Mouse (Mus musculus): ENCODE measurements around the gene Erich6. TPM values are rescaled to one million over a fixed set of nuclear protein-coding genes. Genes with fewer than 3 reads are reported as not detected.

The Erich6 gene
- total and polyA plus RNA-seq, 3 experiments: not detected

DNA sequence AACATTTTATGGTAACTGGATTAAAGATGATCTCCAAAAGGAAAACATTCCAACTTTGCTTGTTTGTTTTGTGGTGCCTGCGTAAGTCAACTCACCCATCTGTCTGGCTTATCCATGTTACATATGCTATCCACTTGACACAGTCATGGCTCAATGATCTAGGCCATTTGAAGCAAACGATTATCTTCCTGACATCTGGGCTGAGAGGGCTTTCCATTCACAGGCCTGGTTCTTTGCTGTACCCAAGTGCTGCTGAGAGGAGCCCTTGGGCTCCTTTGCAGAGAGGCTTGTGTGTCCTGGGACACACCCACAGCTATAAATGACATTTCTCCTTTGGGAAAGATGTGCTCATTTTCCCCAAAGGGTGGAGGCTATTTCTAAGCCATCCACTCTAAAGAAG lies 41.9 kb upstream of the Erich6 start:
- peaks cover 37 to 94% of the 10 kb centered on the region in 2 experiments for H3K4me1 ChIP-seq (ENCODE audit: control insufficient read depth in 1 of 2, insufficient read depth in 2 of 2)
- H3K27me3 ChIP-seq (replicated peaks): no peaks in the 10 kb centered on the region
- dilution Hi-C loops (cut with MboI; ENCODE audit: extremely low pct_ligation_motif_present, extremely low pct_unique_long_range_greater_than_20kb, low sequenced_read_pairs) (no loop called here), in situ Hi-C loops (cut with MboI; ENCODE audit: low pct_ligation_motif_present, low pct_unique_long_range_greater_than_20kb, low sequenced_read_pairs) (loop anchor here (25.0 kb wide), 1 partner anchor 267 kb away; the partner anchor contains the start of gene Tsc22d2)
- TF ChIP-seq ZMIZ1 (IDR thresholded peaks at IDR 0.05; ENCODE audit: low read depth, low read length) (peak; percentile 48; the same call in 1 of the 2 replicates), SIN3A (IDR thresholded peaks at IDR 0.05; ENCODE audit: low read length) (peak; percentile 50; the same call in 1 of the 2 replicates), CTCF (conservative IDR thresholded peaks at IDR 0.05 in 1 of 2, IDR thresholded peaks at IDR 0.05 in 1 of 2; ENCODE audit: low read depth in 2 of 2, low read length in 2 of 2) (no peak)
- H3K27ac ChIP-seq (ENCODE audit: insufficient read depth, low read depth): no peak overlapping the region
- no peak overlapping the region; the same call in 1 of the 2 replicates for H3K9ac ChIP-seq (ENCODE audit: insufficient read depth, low read depth)
- H3K4me3 ChIP-seq (replicated peaks in 1 of 3; ENCODE audit: low read depth in 2 of 3, low read length in 2 of 3, poor library complexity in 1 of 3): no peak overlapping the region
- peaks cover 97% of the 10 kb centered on the region for H3K79me2 ChIP-seq (replicated peaks; ENCODE audit: control insufficient read depth, extremely low read depth, insufficient read depth, poor library complexity, severe bottlenecking)
- H3K4me2 ChIP-seq (ENCODE audit: insufficient read depth, low read depth, poor library complexity, severe bottlenecking): peak overlapping the region; percentile 13; the same call in 1 of the 2 replicates
- H3K9me3 ChIP-seq (replicated peaks; ENCODE audit: low read length): no peaks in the 10 kb centered on the region
- DNase-seq (ENCODE audit: extremely low read depth): no peak
- peaks cover 72 to 90% of the 10 kb centered on the region in 2 experiments for H3K36me3 ChIP-seq (replicated peaks in 1 of 2; ENCODE audit: control insufficient read depth in 1 of 2, insufficient read depth in 1 of 2, low read length in 1 of 2)

GRCm38 (mm10) chr3:58678384-58678783 lies 41.4 kb upstream of the Erich6 start:
- H3K4me1 ChIP-seq (ENCODE audit: control insufficient read depth in 1 of 2, insufficient read depth in 2 of 2): peaks cover 37 to 94% of the 10 kb centered on the region in 2 experiments
- peak overlapping the region; percentile 23; the same call in 1 of the 2 replicates for H3K27ac ChIP-seq (ENCODE audit: insufficient read depth, low read depth)
- no peaks in the 10 kb centered on the region for H3K9me3 ChIP-seq (replicated peaks; ENCODE audit: low read length)
- TF ChIP-seq ELF1 (IDR thresholded peaks at IDR 0.05; ENCODE audit: low read depth, low read length) (no peak), POLR2A (IDR thresholded peaks at IDR 0.05; ENCODE audit: low read depth, low read length) (peak; percentile 42)
- peak overlapping the region; percentile 13 for H3K4me2 ChIP-seq (ENCODE audit: insufficient read depth, low read depth, poor library complexity, severe bottlenecking)
- H3K79me2 ChIP-seq (replicated peaks; ENCODE audit: control insufficient read depth, extremely low read depth, insufficient read depth, poor library complexity, severe bottlenecking): peaks cover 98% of the 10 kb centered on the region
- dilution Hi-C loops (cut with MboI; ENCODE audit: extremely low pct_ligation_motif_present, extremely low pct_unique_long_range_greater_than_20kb, low sequenced_read_pairs): no loop called here
- in situ Hi-C loops (cut with MboI; ENCODE audit: low pct_ligation_motif_present, low pct_unique_long_range_greater_than_20kb, low sequenced_read_pairs): loop anchor here (25.0 kb wide), 1 partner anchor 266 kb away; the partner anchor contains the start of gene Tsc22d2
- peaks cover 69 to 86% of the 10 kb centered on the region in 2 experiments for H3K36me3 ChIP-seq (replicated peaks in 1 of 2; ENCODE audit: control insufficient read depth in 1 of 2, insufficient read depth in 1 of 2, low read length in 1 of 2)
- H3K4me3 ChIP-seq (replicated peaks in 1 of 3; ENCODE audit: low read depth in 2 of 3, low read length in 2 of 3, poor library complexity in 1 of 3): no peak overlapping the region
- peak overlapping the region; percentile 0; the same call in 1 of the 2 replicates for H3K9ac ChIP-seq (ENCODE audit: insufficient read depth, low read depth)
- no peak for DNase-seq (ENCODE audit: extremely low read depth)
- no peaks in the 10 kb centered on the region for H3K27me3 ChIP-seq (replicated peaks)

DNA sequence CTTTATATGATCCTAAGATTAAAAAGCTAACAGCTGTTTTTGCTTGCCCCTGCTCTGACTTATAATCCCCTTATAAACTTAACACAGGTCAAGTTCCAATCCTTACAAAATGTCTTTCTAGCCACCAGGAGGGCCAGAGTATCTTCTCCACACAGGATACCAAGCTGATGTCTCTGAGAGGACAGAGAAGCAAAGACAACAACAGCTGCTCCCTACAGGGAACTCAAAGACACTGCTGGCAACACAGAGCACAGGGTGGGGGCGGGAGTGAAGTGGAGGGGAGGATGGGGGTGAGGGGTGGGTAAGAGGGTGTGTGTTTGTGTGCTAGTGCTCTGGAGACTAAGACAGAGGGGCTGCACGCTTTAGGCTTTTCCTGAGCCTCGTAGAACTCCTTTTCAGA lies 40.6 kb upstream of the Erich6 start:
- TF ChIP-seq JUND (conservative IDR thresholded peaks at IDR 0.05; ENCODE audit: low read depth, low read length) (no peak), NRF1 (IDR thresholded peaks at IDR 0.05; ENCODE audit: low read depth, low read length) (no peak), MXI1 (IDR thresholded peaks at IDR 0.05; ENCODE audit: low read depth, low read length) (no peak), SIN3A (IDR thresholded peaks at IDR 0.05; ENCODE audit: low read length) (no peak), TCF12 (IDR thresholded peaks at IDR 0.05; ENCODE audit: low read depth, low read length) (no peak), ETS1 (conservative IDR thresholded peaks at IDR 0.05; ENCODE audit: low read depth, low read length) (no peak), RAD21 (IDR thresholded peaks at IDR 0.05; ENCODE audit: low read depth, low read length) (no peak), JUN (IDR thresholded peaks at IDR 0.05; ENCODE audit: insufficient read depth, low read depth, low read length) (no peak), E2F4 (IDR thresholded peaks at IDR 0.05; ENCODE audit: insufficient replicate concordance, low read depth, low read length) (no peak), IRF4 (IDR thresholded peaks at IDR 0.05; ENCODE audit: low read depth, low read length) (no peak), MAX (IDR thresholded peaks at IDR 0.05; ENCODE audit: low read length) (no peak), ZKSCAN1 (IDR thresholded peaks at IDR 0.05; ENCODE audit: borderline replicate concordance, low read depth, low read length) (no peak), GABPA (IDR thresholded peaks at IDR 0.05; ENCODE audit: insufficient replicate concordance, low read depth, low read length) (no peak), USF2 (conservative IDR thresholded peaks at IDR 0.05; ENCODE audit: low read depth, low read length) (no peak), POLR2A (IDR thresholded peaks at IDR 0.05; ENCODE audit: low read depth, low read length) (no peak), TBP (conservative IDR thresholded peaks at IDR 0.05; ENCODE audit: low read depth, low read length) (no peak), ZMIZ1 (IDR thresholded peaks at IDR 0.05; ENCODE audit: low read depth, low read length) (no peak), MEF2A (IDR thresholded peaks at IDR 0.05; ENCODE audit: borderline replicate concordance, low read depth, low read length) (no peak)
- peak overlapping the region; percentile 48 for H3K4me2 ChIP-seq (ENCODE audit: insufficient read depth, low read depth, poor library complexity, severe bottlenecking)
- no peak overlapping the region for H3K4me3 ChIP-seq (replicated peaks in 1 of 3; ENCODE audit: low read depth in 2 of 3, low read length in 2 of 3, poor library complexity in 1 of 3)
- no peak for DNase-seq (ENCODE audit: extremely low read depth)
- peak overlapping the region; percentile 24; the same call in 1 of the 2 replicates for H3K27ac ChIP-seq (ENCODE audit: insufficient read depth, low read depth)
- dilution Hi-C loops (cut with MboI; ENCODE audit: extremely low pct_ligation_motif_present, extremely low pct_unique_long_range_greater_than_20kb, low sequenced_read_pairs) (no loop called here), in situ Hi-C loops (cut with MboI; ENCODE audit: low pct_ligation_motif_present, low pct_unique_long_range_greater_than_20kb, low sequenced_read_pairs) (loop anchor here (25.0 kb wide), 1 partner anchor 265 kb away; the partner anchor contains the start of gene Tsc22d2)
- peaks cover 31 to 95% of the 10 kb centered on the region in 2 experiments for H3K4me1 ChIP-seq (ENCODE audit: control insufficient read depth in 1 of 2, insufficient read depth in 2 of 2)
- H3K36me3 ChIP-seq (replicated peaks in 1 of 2; ENCODE audit: control insufficient read depth in 1 of 2, insufficient read depth in 1 of 2, low read length in 1 of 2): peaks cover 62 to 78% of the 10 kb centered on the region in 2 experiments
- peak overlapping the region; percentile 18; the same call in 1 of the 2 replicates for H3K9ac ChIP-seq (ENCODE audit: insufficient read depth, low read depth)
- no peaks in the 10 kb centered on the region for H3K27me3 ChIP-seq (replicated peaks)
- peaks cover 91% of the 10 kb centered on the region for H3K79me2 ChIP-seq (replicated peaks; ENCODE audit: control insufficient read depth, extremely low read depth, insufficient read depth, poor library complexity, severe bottlenecking)
- H3K9me3 ChIP-seq (replicated peaks; ENCODE audit: low read length): no peaks in the 10 kb centered on the region

All from CH12.LX (cell line).